Comparison of ENCODE assay signal across 28 mouse cellular contexts in the genomic region with DNA sequence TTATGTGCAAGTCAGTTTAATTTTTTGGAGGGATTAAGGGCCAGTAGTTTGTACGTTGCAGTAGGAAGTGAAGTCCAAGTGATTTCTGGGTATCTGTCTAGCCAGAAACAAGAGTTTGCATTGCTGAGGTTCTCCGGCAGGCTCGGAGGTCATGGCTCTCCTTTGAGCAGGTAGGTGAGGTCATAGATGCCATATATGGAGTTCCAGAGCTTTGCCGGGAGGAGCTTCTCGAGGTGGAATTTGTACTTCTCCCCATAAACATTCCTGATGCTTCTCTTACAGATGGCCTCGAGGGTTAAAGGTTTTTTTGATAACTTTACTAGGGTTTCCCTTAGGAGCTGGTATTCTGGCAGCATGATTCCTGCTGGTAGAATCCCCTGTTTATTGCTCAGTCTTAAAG. TPM values are rescaled to one million over a fixed set of nuclear protein-coding genes. Genes with fewer than 3 reads are reported as not detected.
A peak's percentile ranks its signal among the peaks of the same experiment; 100 is the strongest.
DNase-seq lines count a peak whose midpoint lies in the region; ATAC-seq and TF ChIP-seq lines count a peak whose summit lies in the region.
"Had no signal": no experiment of that assay in that cellular context is flagged by ENCODE, and none has a peak within 500 bp of the region (broad histone marks: within the 10 kb centered on the region; RNA-seq: fewer than 3 reads in every experiment).

No protein-coding gene starts in this region.

- H3K4me3 ChIP-seq in intestine, embryonic 16.5 days (ENCODE audit: low read length), result no peak overlapping the region
- H3K4me3 ChIP-seq in small intestine, adult 2 months (ENCODE audit: low read depth, low read length), result no peak overlapping the region
- H3K4me3 ChIP-seq in kidney, embryonic 15.5 days (replicated peaks), result no peak overlapping the region
- H3K4me3 ChIP-seq: forebrain, embryonic 10.5 days; forebrain, embryonic 13.5 days; heart, adult 2 months; heart, embryonic 10.5 days; heart, embryonic 13.5 days; hindbrain, embryonic 10.5 days; hindbrain, embryonic 13.5 days had no signal

- H3K27me3 ChIP-seq in intestine, embryonic 16.5 days (replicated peaks; ENCODE audit: control insufficient read depth, insufficient read depth, low read length), result no peaks in the 10 kb centered on the region
- no peaks in the 10 kb centered on the region for H3K27me3 ChIP-seq in small intestine, adult 2 months (ENCODE audit: control insufficient read depth, insufficient read depth, low read length)
- H3K27me3 ChIP-seq in kidney, embryonic 15.5 days, result no peaks in the 10 kb centered on the region
- H3K27me3 ChIP-seq: forebrain, embryonic 13.5 days; heart, embryonic 13.5 days; hindbrain, embryonic 13.5 days had no signal

- intact Hi-C loops in heart, postnatal 36 days (cut with DNase I), result no loop called here

- H3K9ac ChIP-seq in intestine, embryonic 16.5 days (ENCODE audit: low read depth, low read length), result no peak overlapping the region
- no peak overlapping the region for H3K9ac ChIP-seq in kidney, embryonic 15.5 days
- H3K9ac ChIP-seq: forebrain, embryonic 13.5 days; heart, embryonic 13.5 days; hindbrain, embryonic 13.5 days had no signal

- H3K36me3 ChIP-seq in intestine, embryonic 16.5 days (ENCODE audit: control insufficient read depth, insufficient read depth, low read length), result peaks cover 10% of the 10 kb centered on the region
- peaks cover 48% of the 10 kb centered on the region for H3K36me3 ChIP-seq in small intestine, adult 2 months (ENCODE audit: control insufficient read depth, insufficient read depth, low read length)
- H3K36me3 ChIP-seq in kidney, embryonic 15.5 days, result peaks cover 91% of the 10 kb centered on the region

- 0 out of 2 replicates have a peak overlapping the region, but pooled peaks have one; percentile 17 for H3K4me2 ChIP-seq in intestine, embryonic 16.5 days (ENCODE audit: low read depth, low read length)
- H3K4me2 ChIP-seq in kidney, embryonic 15.5 days, result no peak overlapping the region
- H3K4me2 ChIP-seq: forebrain, embryonic 13.5 days; heart, embryonic 13.5 days; hindbrain, embryonic 13.5 days had no signal

- H3K4me1 ChIP-seq in intestine, embryonic 16.5 days (ENCODE audit: control insufficient read depth, insufficient read depth, low read length), result peaks cover 5% of the 10 kb centered on the region; the same call in 1 of the 2 replicates
- peaks cover 9% of the 10 kb centered on the region for H3K4me1 ChIP-seq in small intestine, adult 2 months (ENCODE audit: control insufficient read depth, insufficient read depth, insufficient read length, low read length)
- H3K4me1 ChIP-seq in kidney, embryonic 15.5 days, result 0 out of 2 replicates have a peak, but pooled peaks cover 2% of the 10 kb centered on the region
- H3K4me1 ChIP-seq: forebrain, embryonic 10.5 days; forebrain, embryonic 13.5 days; hindbrain, embryonic 10.5 days; hindbrain, embryonic 13.5 days had no signal

- no peak for TF ChIP-seq POLR2A in small intestine, adult 2 months (IDR thresholded peaks at IDR 0.05; ENCODE audit: low read depth, low read length)

- H3K27ac ChIP-seq in intestine, embryonic 16.5 days (ENCODE audit: low read length), result peak overlapping the region; percentile 80
- H3K27ac ChIP-seq in small intestine, adult 2 months (ENCODE audit: insufficient read depth, low read depth, low read length), result peak overlapping the region; percentile 50
- no peak overlapping the region for H3K27ac ChIP-seq in kidney, embryonic 15.5 days
- H3K27ac ChIP-seq: forebrain, embryonic 10.5 days; forebrain, embryonic 13.5 days; heart, adult 2 months; heart, embryonic 10.5 days; heart, embryonic 13.5 days; hindbrain, embryonic 10.5 days; hindbrain, embryonic 13.5 days had no signal

- no peak for TF ChIP-seq CTCF in small intestine, adult 2 months (IDR thresholded peaks at IDR 0.05; ENCODE audit: extremely low read depth, insufficient read length, insufficient replicate concordance, low read depth, low read length)

- H3K9me3 ChIP-seq in intestine, embryonic 16.5 days (ENCODE audit: control insufficient read depth, low read length), result no peaks in the 10 kb centered on the region
- H3K9me3 ChIP-seq in kidney, embryonic 15.5 days (replicated peaks), result 0 out of 2 replicates have a peak, but pooled peaks cover 1% of the 10 kb centered on the region
- H3K9me3 ChIP-seq: heart, embryonic 10.5 days; hindbrain, embryonic 13.5 days had no signal

- WGBS in intestine, embryonic 16.5 days, result 41% methylated on average over 6 of the region's 6 CpGs
- 32% methylated on average over 6 of the region's 6 CpGs for WGBS in small intestine, adult 2 months
- WGBS in kidney, embryonic 15.5 days, result 81% methylated on average over 6 of the region's 6 CpGs

- ATAC-seq in intestine, embryonic 16.5 days, result peak; percentile 93
- no peak for ATAC-seq in kidney, embryonic 15.5 days (replicated peaks; ENCODE audit: low FRiP score)
- ATAC-seq: CD4-positive, CD25-positive, alpha-beta regulatory T cell, adult 4 months; forebrain, embryonic 13.5 days; forebrain, embryonic 16.5 days; hindbrain, embryonic 16.5 days had no signal

- peak; percentile 20 for DNase-seq in ZHBTc4 (ENCODE audit: low read depth, low spot score)
- DNase-seq in heart, postnatal 36 days, result no peak
- DNase-seq in right cerebral cortex, postnatal 4 days, result no peak
- DNase-seq: adrenal gland, postnatal 14 days; cerebellum, adult 11 months; cerebellum, adult 8-10 months; cerebellum, postnatal 14 days; gastrocnemius, postnatal 10 days; gastrocnemius, postnatal 36 days; heart, adult 2 months had no signal

RNA-seq across cellular contexts. Expression of a gene that starts 6.7 kb away (rescaled TPM):
- 0.12 and 0.15 TPM in 2 replicates for polyA plus RNA-seq in intestine, embryonic 16.5 days (2015; fragmentation: Nextera tagmentation; extraction: Ambion mirVana)
- polyA plus RNA-seq in small intestine, adult 2 months (2012; rRNA removed), result not detected in 2 replicates
- total RNA-seq in heart, postnatal 36 days (2021), result not detected
- 0.36 and 0.58 TPM in 2 replicates for polyA plus RNA-seq in kidney, embryonic 15.5 days (2015; fragmentation: Nextera tagmentation; extraction: Ambion mirVana)
- total RNA-seq: adrenal gland, adult 18-20 months; adrenal gland, postnatal 14 days; gastrocnemius, adult 18-20 months; gastrocnemius, postnatal 10 days; gastrocnemius, postnatal 36 days; granulocyte monocyte progenitor cell, adult 5-6 weeks; heart, adult 2 months; heart, postnatal 25 days had no signal

RNA-seq across cellular contexts. Expression of a gene that starts 18.9 kb away (rescaled TPM):
- 123 and 135 TPM in 2 replicates for polyA plus RNA-seq in intestine, embryonic 16.5 days (2015; fragmentation: Nextera tagmentation; extraction: Ambion mirVana)
- polyA plus RNA-seq in small intestine, adult 2 months (2012; rRNA removed), result 19.3 and 40.4 TPM in 2 replicates
- 10 to 100 TPM; 34.1 to 38.5 TPM for total RNA-seq in heart, postnatal 36 days (2021)
- 113 TPM in 2 replicates for polyA plus RNA-seq in kidney, embryonic 15.5 days (2015; fragmentation: Nextera tagmentation; extraction: Ambion mirVana)

RNA-seq across cellular contexts. Expression of a gene that starts 19.0 kb away (rescaled TPM):
- 18.2 and 20.6 TPM in 2 replicates for polyA plus RNA-seq in intestine, embryonic 16.5 days (2015; fragmentation: Nextera tagmentation; extraction: Ambion mirVana)
- polyA plus RNA-seq in small intestine, adult 2 months (2012; rRNA removed), result 0.51 and 0.84 TPM in 2 replicates
- 1 to 10 TPM; 3.6 to 4.1 TPM for total RNA-seq in heart, postnatal 36 days (2021)
- 31.9 and 32.9 TPM in 2 replicates for polyA plus RNA-seq in kidney, embryonic 15.5 days (2015; fragmentation: Nextera tagmentation; extraction: Ambion mirVana)

RNA-seq across cellular contexts. Expression of a gene that starts 37.2 kb away (rescaled TPM):
- polyA plus RNA-seq in intestine, embryonic 16.5 days (2015; fragmentation: Nextera tagmentation; extraction: Ambion mirVana), result 0.47 and 0.71 TPM in 2 replicates
- polyA plus RNA-seq in small intestine, adult 2 months (2012; rRNA removed), result not detected in 2 replicates
- not detected for total RNA-seq in heart, postnatal 36 days (2021)
- 0.59 and 0.83 TPM in 2 replicates for polyA plus RNA-seq in kidney, embryonic 15.5 days (2015; fragmentation: Nextera tagmentation; extraction: Ambion mirVana)
- total RNA-seq: adrenal gland, adult 18-20 months; adrenal gland, postnatal 14 days; gastrocnemius, adult 18-20 months; granulocyte monocyte progenitor cell, adult 5-6 weeks; heart, adult 2 months; heart, postnatal 25 days had no signal
- polyA plus RNA-seq: heart, embryonic 16.5 days had no signal

RNA-seq across cellular contexts. Expression of a gene that starts 42.1 kb away (rescaled TPM):
- polyA plus RNA-seq in intestine, embryonic 16.5 days (2015; fragmentation: Nextera tagmentation; extraction: Ambion mirVana), result 0.22 and 0.87 TPM in 2 replicates
- polyA plus RNA-seq in small intestine, adult 2 months (2012; rRNA removed), result 0.04 and 0.13 TPM in 2 replicates
- under 1 TPM; 0.11 to 0.19 TPM for total RNA-seq in heart, postnatal 36 days (2021)
- 0.81 TPM in 2 replicates for polyA plus RNA-seq in kidney, embryonic 15.5 days (2015; fragmentation: Nextera tagmentation; extraction: Ambion mirVana)
- total RNA-seq: granulocyte monocyte progenitor cell, adult 5-6 weeks had no signal
- polyA plus RNA-seq: C2C12 had no signal

Comparison
In these comparisons a context has a peak if more than half of its experiments do, and no peak if none do; other contexts are left out.
1. RNA of a gene that starts 19.0 kb away (polyA plus RNA-seq): 31.9 to 32.9 TPM in kidney, embryonic 15.5 days and 18.2 to 20.6 TPM in intestine, embryonic 16.5 days; 0.51 to 0.84 TPM in small intestine, adult 2 months; every median in the first group is over 10 times any median in the second.